Mouse (Mus musculus) bone marrow, adult 2 months (tissue): Measurements from ENCODE around the gene Epm2aip1. TPM values are rescaled to one million over a fixed set of nuclear protein-coding genes. Genes with fewer than 3 reads are reported as not detected.

Experiments used
- H3K27ac ChIP-seq: fragments of 200-500 bp; 2 replicates; pipeline ENCODE4 v1.5.1; 2012; ENCODE audit warnings: low read depth, mild to moderate bottlenecking, control low read depth, inconsistent platforms, low read length; ENCODE audit not compliant: control insufficient read depth, poor library complexity, insufficient read depth
- H3K4me1 ChIP-seq: fragments of 200-500 bp; 2 replicates; pipeline ENCODE4 v1.6.1; 2011; ENCODE audit warnings: low read length; ENCODE audit not compliant: control insufficient read depth, insufficient read depth
- H3K4me3 ChIP-seq: fragments of 200-500 bp; replicated peaks from 2 replicates; pipeline ENCODE3; 2011; ENCODE audit warnings: mild to moderate bottlenecking, low read depth, low read length, control low read depth; ENCODE audit not compliant: control insufficient read depth
- CTCF ChIP-seq: fragments of 200-500 bp; IDR thresholded peaks from 2 replicates; pipeline ENCODE4 v1.5.1; 2011; ENCODE audit warnings: low read length, control low read depth; ENCODE audit not compliant: control insufficient read depth, insufficient read depth
- POLR2A ChIP-seq: fragments of 200-500 bp; IDR thresholded peaks from 2 replicates; pipeline ENCODE4 v1.6.1; 2011; ENCODE audit warnings: low read depth, mild to moderate bottlenecking, control low read depth, low read length, borderline replicate concordance; ENCODE audit not compliant: control insufficient read depth
- WGBS: fragments of 180-500 bp; shearing (Covaris S2); methylation state at CpG from one replicate; pipeline ENCODE4 v1.1.7; 2018; 5-methylcytosine and 5-hydroxymethylcytosine counted together
- polyA plus RNA-seq: library from polyadenylated mRNA; stranded (reverse); fragments of >200 nt; gene quantifications from 2 replicates; pipeline ENCODE4 v1.2.4, GENCODE M21; 2011; ENCODE audit warnings: low replicate concordance; ENCODE audit not compliant: missing spikeins, insufficient read depth, insufficient read length

The Epm2aip1 gene
- polyA plus RNA-seq, 1 experiment, result 5.4 TPM

DNA sequence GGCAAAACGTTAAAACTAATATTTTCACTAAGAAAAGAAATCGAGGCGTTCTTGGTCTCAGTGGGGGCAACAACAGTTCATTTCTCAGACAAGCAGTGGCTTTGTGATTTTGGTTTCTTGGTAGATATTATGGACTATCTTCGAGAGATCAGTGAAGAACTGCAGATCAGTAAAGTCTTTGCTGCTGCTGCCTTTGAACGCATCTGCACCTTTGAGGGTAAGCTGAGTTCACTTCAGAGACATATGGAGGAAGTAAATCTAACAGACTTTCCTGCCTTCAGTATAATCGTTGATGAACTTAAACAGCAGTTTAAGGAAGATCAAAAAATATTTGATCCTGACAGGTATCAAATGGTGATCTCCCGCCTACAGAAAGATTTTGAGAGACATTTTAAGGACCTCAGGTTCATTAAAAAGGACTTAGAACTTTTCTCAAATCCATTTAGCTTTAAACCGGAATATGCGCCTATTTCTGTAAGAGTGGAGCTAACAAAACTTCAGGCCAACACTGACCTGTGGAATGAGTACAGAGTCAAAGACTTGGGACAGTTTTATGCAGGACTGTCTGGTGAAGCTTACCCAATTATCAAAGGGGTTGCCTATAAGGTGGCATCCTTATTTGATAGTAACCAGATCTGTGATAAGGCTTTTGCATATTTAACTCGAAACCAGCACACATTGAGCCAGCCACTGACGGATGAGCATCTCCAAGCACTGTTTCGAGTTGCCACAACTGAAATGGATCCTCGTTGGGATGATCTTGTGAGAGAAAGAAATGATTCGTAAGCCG lies 1.5 kb downstream of the Epm2aip1 start:
- H3K4me3 ChIP-seq, result peak overlapping the region; percentile 50
- no peak overlapping the region for H3K27ac ChIP-seq
- TF ChIP-seq CTCF, result no peak
- no peak for TF ChIP-seq POLR2A
- WGBS, result 52% methylated on average over 15 of the region's 15 CpGs
- no peaks in the 10 kb centered on the region; the same call in 1 of the 2 replicates for H3K4me1 ChIP-seq

DNA sequence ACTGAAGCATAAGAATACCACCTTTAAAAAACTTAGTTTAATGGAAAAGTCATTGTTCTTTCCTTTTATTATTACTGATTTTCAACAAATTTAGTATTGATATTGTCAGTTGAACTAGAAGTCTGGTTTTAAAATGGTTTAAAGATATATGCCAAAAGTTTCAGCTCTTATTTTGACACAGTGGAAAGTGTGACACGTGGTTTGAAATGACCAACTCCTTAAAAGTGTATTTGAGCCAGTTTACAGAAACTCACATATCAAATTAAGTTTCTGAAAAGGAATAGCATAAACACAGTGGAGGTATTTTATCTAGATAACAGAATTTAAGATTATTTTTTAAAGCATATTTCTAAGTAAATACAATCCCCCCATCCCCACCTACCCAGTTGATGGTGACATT lies 2.2 kb downstream of the Epm2aip1 start:
- WGBS, result 80% methylated on average over 1 of the region's 1 CpGs
- TF ChIP-seq POLR2A, result no peak
- no peak for TF ChIP-seq CTCF
- H3K4me1 ChIP-seq, result no peaks in the 10 kb centered on the region; the same call in 1 of the 2 replicates
- no peak overlapping the region for H3K4me3 ChIP-seq
- H3K27ac ChIP-seq, result no peak overlapping the region

DNA sequence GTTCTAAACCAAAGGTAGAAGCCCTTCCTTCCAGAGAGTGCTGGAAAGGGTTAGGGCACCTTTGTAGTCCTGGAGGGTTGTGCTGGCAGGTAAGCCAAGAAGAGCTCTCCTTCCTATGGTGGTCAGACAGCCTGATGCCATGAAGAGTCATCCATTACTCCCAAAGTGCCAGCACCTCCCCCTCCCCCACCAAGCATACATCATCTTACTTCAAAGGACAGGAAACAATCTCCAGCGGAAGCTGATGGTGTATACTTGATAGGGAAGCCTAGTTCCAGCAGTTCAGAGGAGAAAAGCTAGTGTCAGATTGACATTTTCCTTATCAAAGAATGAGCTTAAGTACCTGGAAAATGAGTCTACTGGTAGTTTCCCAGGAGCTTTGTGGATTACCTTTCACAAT lies 3.4 kb downstream of the Epm2aip1 start:
- 34% methylated on average over 1 of the region's 1 CpGs for WGBS
- H3K4me1 ChIP-seq, result no peaks in the 10 kb centered on the region; the same call in 1 of the 2 replicates
- no peak overlapping the region for H3K4me3 ChIP-seq

DNA sequence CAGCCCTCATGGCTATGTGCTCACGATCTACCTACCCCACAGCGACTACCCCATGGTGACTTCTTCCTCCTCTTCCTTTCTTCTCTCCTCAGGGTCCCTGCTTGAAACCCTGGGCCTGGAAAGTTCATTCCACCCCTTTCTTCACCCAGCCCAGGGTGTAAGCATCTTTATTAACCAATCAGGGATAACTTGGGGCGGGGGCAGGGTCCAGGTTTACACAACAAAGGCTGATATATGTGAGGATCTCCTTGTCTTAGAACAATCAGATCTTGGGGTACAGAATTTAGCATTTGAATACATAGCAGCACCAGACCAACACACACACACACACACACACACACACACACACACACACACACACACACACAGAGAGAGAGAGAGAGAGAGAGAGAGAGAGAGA lies 13.3 kb downstream of the Epm2aip1 start:
- Histone ChIP-seq H3K4me3 (no peak overlapping the region), H3K4me1 (no peaks in the 10 kb centered on the region), H3K27ac (no peak overlapping the region)
- TF ChIP-seq CTCF (no peak), POLR2A (no peak)
- 82% methylated on average over 3 of the region's 3 CpGs for WGBS

More for the DNA sequence above, 3.4 kb downstream of the Epm2aip1 start:
- H3K27ac ChIP-seq, result no peak overlapping the region
- TF ChIP-seq CTCF (no peak), POLR2A (no peak)

DNA sequence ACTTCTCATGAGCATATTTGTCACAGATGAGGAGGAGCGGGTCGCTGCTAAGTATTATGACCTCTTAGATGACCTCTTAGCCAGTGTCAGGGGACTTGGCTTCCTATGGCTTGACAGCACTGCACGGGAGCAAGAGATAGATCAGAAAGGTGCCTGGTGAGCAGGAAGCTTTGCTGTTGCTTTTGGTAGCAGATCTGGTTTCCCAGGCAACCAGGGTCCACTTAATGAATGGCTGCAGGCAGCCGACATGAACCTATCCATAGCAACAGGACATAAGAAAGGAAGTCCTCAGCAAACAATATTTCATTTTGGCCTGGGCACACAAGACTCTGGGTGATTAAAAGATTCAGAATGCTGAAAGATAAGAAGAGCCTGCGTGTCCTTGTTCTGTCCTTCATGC lies 13.9 kb downstream of the Epm2aip1 start:
- TF ChIP-seq POLR2A (no peak), CTCF (no peak)
- Histone ChIP-seq H3K4me3 (no peak overlapping the region), H3K4me1 (no peaks in the 10 kb centered on the region), H3K27ac (no peak overlapping the region)
- 60% methylated on average over 5 of the region's 5 CpGs for WGBS

DNA sequence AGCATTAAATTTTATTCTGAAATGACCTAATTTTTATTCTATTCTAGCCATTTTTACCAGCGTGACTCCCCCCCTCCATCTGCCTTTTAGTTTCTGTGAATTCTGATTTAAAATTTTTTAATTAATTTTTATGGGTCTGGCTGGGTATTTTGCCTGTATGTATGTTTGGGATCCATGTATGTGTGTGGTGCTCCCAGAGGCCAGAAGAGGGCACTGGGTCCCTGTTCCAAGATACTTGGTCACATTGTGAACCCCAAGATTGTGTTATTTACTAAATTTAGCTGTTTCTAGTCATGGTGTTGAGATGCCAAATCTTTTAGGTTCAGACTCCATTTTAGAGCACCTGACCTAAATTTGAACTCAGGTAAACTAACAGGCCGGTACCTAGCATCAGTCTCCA lies 14.7 kb downstream of the Epm2aip1 start:
- no peak overlapping the region for H3K27ac ChIP-seq
- TF ChIP-seq CTCF (no peak), POLR2A (no peak)
- H3K4me1 ChIP-seq, result no peaks in the 10 kb centered on the region
- 77% methylated on average over 2 of the region's 2 CpGs for WGBS
- no peak overlapping the region for H3K4me3 ChIP-seq

DNA sequence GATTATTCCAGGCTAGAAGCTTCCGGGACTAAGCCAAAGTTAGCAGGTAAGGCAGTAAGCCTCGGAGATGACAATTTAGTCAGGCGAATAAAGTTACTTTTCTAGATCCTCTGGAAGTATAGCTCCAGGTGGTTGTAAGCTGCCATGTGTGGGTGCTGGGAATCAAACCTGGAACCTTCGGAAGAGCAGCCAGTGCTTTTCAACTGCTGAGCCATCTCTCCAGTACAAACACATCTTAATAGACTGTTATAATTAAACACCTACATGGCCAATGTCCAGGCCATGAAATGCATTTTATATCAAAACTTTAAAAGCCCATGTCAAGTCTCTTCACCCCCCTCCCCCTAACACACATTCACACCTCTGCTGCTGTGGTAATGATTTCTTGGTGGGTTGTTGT lies 16.2 kb downstream of the Epm2aip1 start:
- Histone ChIP-seq H3K4me1 (no peaks in the 10 kb centered on the region), H3K4me3 (no peak overlapping the region), H3K27ac (no peak overlapping the region)
- TF ChIP-seq POLR2A (no peak), CTCF (no peak)
- 88% methylated on average over 4 of the region's 4 CpGs for WGBS

DNA sequence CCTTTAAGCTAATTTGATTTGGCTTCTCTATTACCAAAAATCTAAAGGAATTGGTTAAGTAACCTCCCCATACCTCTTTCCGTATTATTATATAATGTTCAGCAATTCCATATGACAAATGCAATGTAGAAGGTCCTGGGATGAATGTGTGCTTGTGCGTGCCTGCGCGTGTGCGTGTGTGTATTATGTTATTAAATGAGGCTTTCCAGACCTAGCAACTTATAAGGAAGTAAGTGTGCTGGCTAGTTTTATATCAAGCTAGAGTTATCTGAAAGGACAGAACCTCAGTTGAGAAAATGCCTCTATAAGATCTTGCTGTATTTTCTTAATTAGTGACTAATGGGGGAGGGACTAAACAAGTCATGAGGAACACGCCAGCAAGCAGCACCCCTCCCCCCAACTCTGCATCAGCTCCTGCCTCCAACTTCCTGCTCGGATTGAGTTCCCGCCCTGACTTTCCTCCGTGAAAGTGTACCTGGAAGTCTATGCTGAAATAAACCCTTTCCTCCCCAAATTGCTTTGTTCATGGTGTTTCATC lies 17.6 kb downstream of the Epm2aip1 start:
- Histone ChIP-seq H3K4me3 (no peak overlapping the region), H3K27ac (no peak overlapping the region), H3K4me1 (no peaks in the 10 kb centered on the region)
- WGBS, result 52% methylated on average over 9 of the region's 9 CpGs
- TF ChIP-seq POLR2A, result no peak
- TF ChIP-seq CTCF, result no peak
